Mouse (Mus musculus): ENCODE measurements around the gene Iqcg. TPM values are rescaled to one million over a fixed set of nuclear protein-coding genes. Genes with fewer than 3 reads are reported as not detected.

Gene Iqcg
- polyA plus RNA-seq, 1 experiment from 2014 or later = 1.9 TPM

GRCm38 (mm10) chr16:33024456-33025104, 31.4 kb downstream of the Iqcg start:
- Histone ChIP-seq H3K36me3 (ENCODE audit: control insufficient read depth, insufficient read depth, low read length) (no peaks in the 10 kb centered on the region), H3K4me3 (ENCODE audit: control insufficient read depth in 1 of 2, insufficient read depth in 1 of 2, low read depth in 1 of 2, low read length in 2 of 2) (no peak overlapping the region), H3K9me3 (ENCODE audit: control insufficient read depth, low read length) (no peaks in the 10 kb centered on the region), H3K9ac (ENCODE audit: low read length) (no peak overlapping the region), H3K4me1 (ENCODE audit: control insufficient read depth in 2 of 2, insufficient read depth in 2 of 2, low read length in 2 of 2) (no peaks in the 10 kb centered on the region), H3K4me2 (ENCODE audit: low read length) (no peak overlapping the region), H3K27ac (replicated peaks in 1 of 2; ENCODE audit: control insufficient read depth in 1 of 2, insufficient read depth in 1 of 2, low read depth in 2 of 2, low read length in 2 of 2) (no peak overlapping the region), H3K27me3 (ENCODE audit: control insufficient read depth, insufficient read depth, low read length) (no peaks in the 10 kb centered on the region)
- WGBS = 60% methylated on average over 8 of the region's 8 CpGs
- ATAC-seq (ENCODE audit: insufficient number of reproducible peaks, insufficient read depth, low FRiP score, low read depth) = no peak

GRCm38 (mm10) chr16:33023750-33024149, 32.3 kb downstream of the Iqcg start:
- no peaks in the 10 kb centered on the region for H3K4me1 ChIP-seq (ENCODE audit: control insufficient read depth in 2 of 2, insufficient read depth in 2 of 2, low read length in 2 of 2)
- no peak overlapping the region for H3K4me3 ChIP-seq (ENCODE audit: control insufficient read depth in 1 of 2, insufficient read depth in 1 of 2, low read depth in 1 of 2, low read length in 2 of 2)
- H3K4me2 ChIP-seq (ENCODE audit: low read length) = no peak overlapping the region
- H3K9ac ChIP-seq (ENCODE audit: low read length) = no peak overlapping the region
- no peak overlapping the region for H3K27ac ChIP-seq (replicated peaks in 1 of 2; ENCODE audit: control insufficient read depth in 1 of 2, insufficient read depth in 1 of 2, low read depth in 2 of 2, low read length in 2 of 2)
- no peaks in the 10 kb centered on the region for H3K27me3 ChIP-seq (ENCODE audit: control insufficient read depth, insufficient read depth, low read length)
- H3K9me3 ChIP-seq (ENCODE audit: control insufficient read depth, low read length) = no peaks in the 10 kb centered on the region
- peak; percentile 62; the same call in 1 of the 2 replicates for ATAC-seq (ENCODE audit: insufficient number of reproducible peaks, insufficient read depth, low FRiP score, low read depth)
- 8% methylated on average over 4 of the region's 4 CpGs for WGBS
- no peaks in the 10 kb centered on the region for H3K36me3 ChIP-seq (ENCODE audit: control insufficient read depth, insufficient read depth, low read length)

GRCm38 (mm10) chr16:33021381-33021780, 34.6 kb downstream of the Iqcg start:
- H3K27me3 ChIP-seq (ENCODE audit: control insufficient read depth, insufficient read depth, low read length) = no peaks in the 10 kb centered on the region
- ATAC-seq (ENCODE audit: insufficient number of reproducible peaks, insufficient read depth, low FRiP score, low read depth) = no peak
- 61% methylated on average over 3 of the region's 3 CpGs for WGBS
- H3K36me3 ChIP-seq (ENCODE audit: control insufficient read depth, insufficient read depth, low read length) = peaks cover 7% of the 10 kb centered on the region
- H3K9ac ChIP-seq (ENCODE audit: low read length) = no peak overlapping the region
- no peaks in the 10 kb centered on the region for H3K9me3 ChIP-seq (ENCODE audit: control insufficient read depth, low read length)
- H3K27ac ChIP-seq (replicated peaks in 1 of 2; ENCODE audit: control insufficient read depth in 1 of 2, insufficient read depth in 1 of 2, low read depth in 2 of 2, low read length in 2 of 2) = no peak overlapping the region
- no peak overlapping the region for H3K4me2 ChIP-seq (ENCODE audit: low read length)
- no peak overlapping the region for H3K4me3 ChIP-seq (ENCODE audit: control insufficient read depth in 1 of 2, insufficient read depth in 1 of 2, low read depth in 1 of 2, low read length in 2 of 2)
- H3K4me1 ChIP-seq (ENCODE audit: control insufficient read depth in 2 of 2, insufficient read depth in 2 of 2, low read length in 2 of 2) = no peaks in the 10 kb centered on the region

GRCm38 (mm10) chr16:33019117-33019770, 36.8 kb downstream of the Iqcg start:
- no peak overlapping the region for H3K9ac ChIP-seq (ENCODE audit: low read length)
- ATAC-seq (ENCODE audit: insufficient number of reproducible peaks, insufficient read depth, low FRiP score, low read depth) = no peak
- WGBS = 70% methylated on average over 21 of the region's 21 CpGs
- H3K4me3 ChIP-seq (ENCODE audit: control insufficient read depth in 1 of 2, insufficient read depth in 1 of 2, low read depth in 1 of 2, low read length in 2 of 2) = no peak overlapping the region
- H3K27me3 ChIP-seq (ENCODE audit: control insufficient read depth, insufficient read depth, low read length) = no peaks in the 10 kb centered on the region
- peaks cover 26% of the 10 kb centered on the region for H3K36me3 ChIP-seq (ENCODE audit: control insufficient read depth, insufficient read depth, low read length)
- H3K9me3 ChIP-seq (ENCODE audit: control insufficient read depth, low read length) = no peaks in the 10 kb centered on the region
- no peak overlapping the region for H3K4me2 ChIP-seq (ENCODE audit: low read length)
- no peak overlapping the region for H3K27ac ChIP-seq (replicated peaks in 1 of 2; ENCODE audit: control insufficient read depth in 1 of 2, insufficient read depth in 1 of 2, low read depth in 2 of 2, low read length in 2 of 2)
- no peaks in the 10 kb centered on the region for H3K4me1 ChIP-seq (ENCODE audit: control insufficient read depth in 2 of 2, insufficient read depth in 2 of 2, low read length in 2 of 2)

- no peaks in the 10 kb centered on the region for H3K27me3 ChIP-seq (ENCODE audit: control insufficient read depth, insufficient read depth, low read length)
- no peak for ATAC-seq (ENCODE audit: insufficient number of reproducible peaks, insufficient read depth, low FRiP score, low read depth)
- no peaks in the 10 kb centered on the region for H3K9me3 ChIP-seq (ENCODE audit: control insufficient read depth, low read length)
- H3K4me2 ChIP-seq (ENCODE audit: low read length) = no peak overlapping the region
- no peaks in the 10 kb centered on the region for H3K4me1 ChIP-seq (ENCODE audit: control insufficient read depth in 2 of 2, insufficient read depth in 2 of 2, low read length in 2 of 2)
- H3K27ac ChIP-seq (replicated peaks in 1 of 2; ENCODE audit: control insufficient read depth in 1 of 2, insufficient read depth in 1 of 2, low read depth in 2 of 2, low read length in 2 of 2) = no peak overlapping the region
- 88% methylated on average over 5 of the region's 5 CpGs for WGBS
- peaks cover 40% of the 10 kb centered on the region for H3K36me3 ChIP-seq (ENCODE audit: control insufficient read depth, insufficient read depth, low read length)
- no peak overlapping the region for H3K4me3 ChIP-seq (ENCODE audit: control insufficient read depth in 1 of 2, insufficient read depth in 1 of 2, low read depth in 1 of 2, low read length in 2 of 2)
- no peak overlapping the region for H3K9ac ChIP-seq (ENCODE audit: low read length)
Observed at GRCm38 (mm10) chr16:33017677-33018349, 38.2 kb downstream of the Iqcg start.

GRCm38 (mm10) chr16:33015986-33016385, 40.0 kb downstream of the Iqcg start:
- no peak for ATAC-seq (ENCODE audit: insufficient number of reproducible peaks, insufficient read depth, low FRiP score, low read depth)
- H3K4me3 ChIP-seq (ENCODE audit: control insufficient read depth in 1 of 2, insufficient read depth in 1 of 2, low read depth in 1 of 2, low read length in 2 of 2) = no peak overlapping the region
- WGBS = 73% methylated on average over 2 of the region's 2 CpGs
- H3K9me3 ChIP-seq (ENCODE audit: control insufficient read depth, low read length) = no peaks in the 10 kb centered on the region
- no peak overlapping the region for H3K27ac ChIP-seq (replicated peaks in 1 of 2; ENCODE audit: control insufficient read depth in 1 of 2, insufficient read depth in 1 of 2, low read depth in 2 of 2, low read length in 2 of 2)
- peaks cover 57% of the 10 kb centered on the region for H3K36me3 ChIP-seq (ENCODE audit: control insufficient read depth, insufficient read depth, low read length)
- no peaks in the 10 kb centered on the region for H3K27me3 ChIP-seq (ENCODE audit: control insufficient read depth, insufficient read depth, low read length)
- no peak overlapping the region for H3K4me2 ChIP-seq (ENCODE audit: low read length)
- H3K9ac ChIP-seq (ENCODE audit: low read length) = no peak overlapping the region
- no peaks in the 10 kb centered on the region for H3K4me1 ChIP-seq (ENCODE audit: control insufficient read depth in 2 of 2, insufficient read depth in 2 of 2, low read length in 2 of 2)

- WGBS = 88% methylated on average over 3 of the region's 3 CpGs
- H3K4me2 ChIP-seq (ENCODE audit: low read length) = no peak overlapping the region
- ATAC-seq (ENCODE audit: insufficient number of reproducible peaks, insufficient read depth, low FRiP score, low read depth) = no peak
Observed at GRCm38 (mm10) chr16:33015396-33015907, 40.6 kb downstream of the Iqcg start.

More at GRCm38 (mm10) chr16:33015396-33015907, 40.6 kb downstream of the Iqcg start:
- H3K4me3 ChIP-seq (ENCODE audit: control insufficient read depth in 1 of 2, insufficient read depth in 1 of 2, low read depth in 1 of 2, low read length in 2 of 2) = no peak overlapping the region
- no peaks in the 10 kb centered on the region for H3K27me3 ChIP-seq (ENCODE audit: control insufficient read depth, insufficient read depth, low read length)
- H3K9me3 ChIP-seq (ENCODE audit: control insufficient read depth, low read length) = no peaks in the 10 kb centered on the region
- H3K4me1 ChIP-seq (ENCODE audit: control insufficient read depth in 2 of 2, insufficient read depth in 2 of 2, low read length in 2 of 2) = no peaks in the 10 kb centered on the region
- no peak overlapping the region for H3K27ac ChIP-seq (replicated peaks in 1 of 2; ENCODE audit: control insufficient read depth in 1 of 2, insufficient read depth in 1 of 2, low read depth in 2 of 2, low read length in 2 of 2)
- H3K36me3 ChIP-seq (ENCODE audit: control insufficient read depth, insufficient read depth, low read length) = peaks cover 62% of the 10 kb centered on the region
- H3K9ac ChIP-seq (ENCODE audit: low read length) = no peak overlapping the region

Measured in heart, embryonic 14.5 days (tissue).